Mouse (Mus musculus): Measurements from ENCODE around the gene Otop2. TPM values are rescaled to one million over a fixed set of nuclear protein-coding genes. Genes with fewer than 3 reads are reported as not detected.
A peak's percentile ranks its signal among the peaks of the same experiment; 100 is the strongest.

Gene Otop2
- polyA plus RNA-seq, 1 experiment from 2014 or later = not detected

GRCm38 (mm10) chr11:115370368-115370767, 63.4 kb downstream of the Otop2 start:
- 56% methylated on average over 7 of the region's 7 CpGs for WGBS
- H3K36me3 ChIP-seq (ENCODE audit: control insufficient read depth, insufficient read depth, low read length) = no peaks in the 10 kb centered on the region
- no peak overlapping the region for H3K27ac ChIP-seq (replicated peaks; ENCODE audit: low read depth, low read length)
- ATAC-seq (ENCODE audit: low FRiP score, low TSS enrichment) (no peak), DNase-seq (no peak)
- no peaks in the 10 kb centered on the region for H3K9me3 ChIP-seq (ENCODE audit: control insufficient read depth, low read length)
- H3K9ac ChIP-seq (replicated peaks; ENCODE audit: low read length) = no peak overlapping the region
- H3K4me2 ChIP-seq (ENCODE audit: low read length) = no peak overlapping the region
- no peak overlapping the region for H3K4me3 ChIP-seq (replicated peaks; ENCODE audit: low read depth, low read length)
- H3K27me3 ChIP-seq (ENCODE audit: control insufficient read depth, insufficient read depth, low read length) = no peaks in the 10 kb centered on the region
- H3K4me1 ChIP-seq (ENCODE audit: control insufficient read depth, insufficient read depth, low read length) = peaks cover 27% of the 10 kb centered on the region

GRCm38 (mm10) chr11:115371354-115371753, 64.4 kb downstream of the Otop2 start:
- Histone ChIP-seq H3K4me2 (ENCODE audit: low read length) (no peak overlapping the region), H3K4me1 (ENCODE audit: control insufficient read depth, insufficient read depth, low read length) (peaks cover 17% of the 10 kb centered on the region), H3K9me3 (ENCODE audit: control insufficient read depth, low read length) (no peaks in the 10 kb centered on the region), H3K4me3 (replicated peaks; ENCODE audit: low read depth, low read length) (no peak overlapping the region), H3K36me3 (ENCODE audit: control insufficient read depth, insufficient read depth, low read length) (no peaks in the 10 kb centered on the region), H3K9ac (replicated peaks; ENCODE audit: low read length) (no peak overlapping the region), H3K27me3 (ENCODE audit: control insufficient read depth, insufficient read depth, low read length) (no peaks in the 10 kb centered on the region), H3K27ac (replicated peaks; ENCODE audit: low read depth, low read length) (no peak overlapping the region)
- WGBS = 71% methylated on average over 8 of the region's 8 CpGs
- DNase-seq (no peak), ATAC-seq (ENCODE audit: low FRiP score, low TSS enrichment) (no peak)

- Histone ChIP-seq H3K36me3 (ENCODE audit: control insufficient read depth, insufficient read depth, low read length) (no peaks in the 10 kb centered on the region), H3K9me3 (ENCODE audit: control insufficient read depth, low read length) (no peaks in the 10 kb centered on the region), H3K9ac (replicated peaks; ENCODE audit: low read length) (no peak overlapping the region), H3K4me2 (ENCODE audit: low read length) (no peak overlapping the region), H3K4me3 (replicated peaks; ENCODE audit: low read depth, low read length) (no peak overlapping the region), H3K27ac (replicated peaks; ENCODE audit: low read depth, low read length) (no peak overlapping the region), H3K27me3 (ENCODE audit: control insufficient read depth, insufficient read depth, low read length) (no peaks in the 10 kb centered on the region), H3K4me1 (ENCODE audit: control insufficient read depth, insufficient read depth, low read length) (peaks cover 13% of the 10 kb centered on the region)
- DNase-seq = no peak
- ATAC-seq (ENCODE audit: low FRiP score, low TSS enrichment) = no peak
- WGBS = 68% methylated on average over 1 of the region's 1 CpGs
Measured at GRCm38 (mm10) chr11:115372015-115372414, 65.1 kb downstream of the Otop2 start.

- H3K9me3 ChIP-seq (ENCODE audit: control insufficient read depth, low read length) = no peaks in the 10 kb centered on the region
- H3K27ac ChIP-seq (replicated peaks; ENCODE audit: low read depth, low read length) = no peak overlapping the region
- no peak overlapping the region for H3K4me3 ChIP-seq (replicated peaks; ENCODE audit: low read depth, low read length)
- H3K4me2 ChIP-seq (ENCODE audit: low read length) = no peak overlapping the region
- WGBS = 37% methylated on average over 2 of the region's 2 CpGs
- H3K36me3 ChIP-seq (ENCODE audit: control insufficient read depth, insufficient read depth, low read length) = no peaks in the 10 kb centered on the region
- ATAC-seq (ENCODE audit: low FRiP score, low TSS enrichment) (no peak), DNase-seq (no peak)
- peaks cover 13% of the 10 kb centered on the region for H3K4me1 ChIP-seq (ENCODE audit: control insufficient read depth, insufficient read depth, low read length)
- H3K27me3 ChIP-seq (ENCODE audit: control insufficient read depth, insufficient read depth, low read length) = no peaks in the 10 kb centered on the region
- no peak overlapping the region for H3K9ac ChIP-seq (replicated peaks; ENCODE audit: low read length)
Measured at GRCm38 (mm10) chr11:115372737-115373136, 65.8 kb downstream of the Otop2 start.

- H3K4me3 ChIP-seq (replicated peaks; ENCODE audit: low read depth, low read length) = peak overlapping the region; percentile 46
- no peaks in the 10 kb centered on the region for H3K27me3 ChIP-seq (ENCODE audit: control insufficient read depth, insufficient read depth, low read length)
- ATAC-seq (ENCODE audit: low FRiP score, low TSS enrichment) (peak; percentile 57; the same call in 1 of the 2 replicates), DNase-seq (peak; percentile 82)
- H3K9ac ChIP-seq (replicated peaks; ENCODE audit: low read length) = peak overlapping the region; percentile 69
- no peaks in the 10 kb centered on the region for H3K9me3 ChIP-seq (ENCODE audit: control insufficient read depth, low read length)
- H3K27ac ChIP-seq (replicated peaks; ENCODE audit: low read depth, low read length) = peak overlapping the region; percentile 78
- no peaks in the 10 kb centered on the region for H3K36me3 ChIP-seq (ENCODE audit: control insufficient read depth, insufficient read depth, low read length)
- H3K4me2 ChIP-seq (ENCODE audit: low read length) = peak overlapping the region; percentile 81
- H3K4me1 ChIP-seq (ENCODE audit: control insufficient read depth, insufficient read depth, low read length) = peaks cover 13% of the 10 kb centered on the region
- 1% methylated on average over 30 of the region's 30 CpGs for WGBS
Measured at GRCm38 (mm10) chr11:115373805-115374694, 67.1 kb downstream of the Otop2 start.

- peak overlapping the region; percentile 46 for H3K4me3 ChIP-seq (replicated peaks; ENCODE audit: low read depth, low read length)
- no peak for DNase-seq
- no peaks in the 10 kb centered on the region for H3K36me3 ChIP-seq (ENCODE audit: control insufficient read depth, insufficient read depth, low read length)
- H3K27me3 ChIP-seq (ENCODE audit: control insufficient read depth, insufficient read depth, low read length) = no peaks in the 10 kb centered on the region
- H3K9me3 ChIP-seq (ENCODE audit: control insufficient read depth, low read length) = no peaks in the 10 kb centered on the region
- peak overlapping the region; percentile 69 for H3K9ac ChIP-seq (replicated peaks; ENCODE audit: low read length)
- WGBS = 68% methylated on average over 12 of the region's 12 CpGs
- H3K27ac ChIP-seq (replicated peaks; ENCODE audit: low read depth, low read length) = peak overlapping the region; percentile 78
- no peak for ATAC-seq (ENCODE audit: low FRiP score, low TSS enrichment)
- H3K4me1 ChIP-seq (ENCODE audit: control insufficient read depth, insufficient read depth, low read length) = peaks cover 13% of the 10 kb centered on the region
- H3K4me2 ChIP-seq (ENCODE audit: low read length) = peak overlapping the region; percentile 81
Measured at GRCm38 (mm10) chr11:115374695-115375425, 67.9 kb downstream of the Otop2 start.

- no peak overlapping the region for H3K9ac ChIP-seq (replicated peaks; ENCODE audit: low read length)
- H3K4me2 ChIP-seq (ENCODE audit: low read length) = no peak overlapping the region
- no peaks in the 10 kb centered on the region for H3K27me3 ChIP-seq (ENCODE audit: control insufficient read depth, insufficient read depth, low read length)
- 69% methylated on average over 7 of the region's 7 CpGs for WGBS
- H3K36me3 ChIP-seq (ENCODE audit: control insufficient read depth, insufficient read depth, low read length) = no peaks in the 10 kb centered on the region
- H3K9me3 ChIP-seq (ENCODE audit: control insufficient read depth, low read length) = no peaks in the 10 kb centered on the region
- H3K4me3 ChIP-seq (replicated peaks; ENCODE audit: low read depth, low read length) = no peak overlapping the region
- ATAC-seq (ENCODE audit: low FRiP score, low TSS enrichment) (no peak), DNase-seq (no peak)
- no peak overlapping the region for H3K27ac ChIP-seq (replicated peaks; ENCODE audit: low read depth, low read length)
- peaks cover 13% of the 10 kb centered on the region for H3K4me1 ChIP-seq (ENCODE audit: control insufficient read depth, insufficient read depth, low read length)
Measured at GRCm38 (mm10) chr11:115376722-115377121, 69.8 kb downstream of the Otop2 start.

- no peak overlapping the region for H3K9ac ChIP-seq (replicated peaks; ENCODE audit: low read length)
- no peak for DNase-seq
- H3K27me3 ChIP-seq (ENCODE audit: control insufficient read depth, insufficient read depth, low read length) = no peaks in the 10 kb centered on the region
- no peaks in the 10 kb centered on the region for H3K36me3 ChIP-seq (ENCODE audit: control insufficient read depth, insufficient read depth, low read length)
- no peak overlapping the region for H3K4me2 ChIP-seq (ENCODE audit: low read length)
- no peak overlapping the region for H3K27ac ChIP-seq (replicated peaks; ENCODE audit: low read depth, low read length)
- no peak overlapping the region for H3K4me3 ChIP-seq (replicated peaks; ENCODE audit: low read depth, low read length)
- H3K9me3 ChIP-seq (ENCODE audit: control insufficient read depth, low read length) = no peaks in the 10 kb centered on the region
- ATAC-seq (ENCODE audit: low FRiP score, low TSS enrichment) = no peak
- WGBS = 93% methylated on average over 4 of the region's 4 CpGs
- peaks cover 13% of the 10 kb centered on the region for H3K4me1 ChIP-seq (ENCODE audit: control insufficient read depth, insufficient read depth, low read length)
Measured at GRCm38 (mm10) chr11:115377254-115377653, 70.3 kb downstream of the Otop2 start.

Data from midbrain, embryonic 14.5 days (tissue).